In the genomic region with DNA sequence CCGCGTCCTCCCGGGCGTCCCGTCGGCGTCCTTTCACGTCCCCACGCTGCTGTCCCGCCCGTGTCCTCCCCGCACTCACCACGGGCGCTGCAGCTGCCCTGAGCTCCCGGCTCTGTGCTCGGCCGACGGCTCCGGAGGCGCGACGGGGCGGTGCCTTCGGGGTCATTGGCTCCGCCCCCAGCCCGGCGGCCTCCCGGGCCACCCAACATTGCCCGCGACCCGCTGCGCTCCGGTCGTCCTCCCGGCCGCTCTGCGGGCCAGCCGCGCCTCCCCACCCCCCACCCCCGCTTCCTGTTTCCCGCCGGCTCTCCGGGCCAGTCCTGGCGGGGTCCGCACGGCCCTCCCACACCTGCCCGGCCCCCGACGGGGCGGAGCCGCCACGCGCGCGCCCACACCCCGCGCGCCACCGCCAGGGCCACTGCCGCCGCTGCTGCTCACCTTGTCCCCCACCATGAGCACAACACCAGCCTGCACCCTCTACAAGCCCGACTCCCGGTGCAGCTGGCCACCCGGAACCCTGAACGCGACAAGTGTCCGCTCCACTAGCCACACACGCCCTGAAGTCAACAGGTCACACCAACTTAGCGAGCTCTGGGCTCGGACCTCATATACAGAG, we compare ENCODE assay signal across 9 mouse cellular contexts. TPM values are rescaled to one million over a fixed set of nuclear protein-coding genes. Genes with fewer than 3 reads are reported as not detected.
DNase-seq lines count a peak whose midpoint lies in the region; ATAC-seq and TF ChIP-seq lines count a peak whose summit lies in the region.
"Had no signal": no experiment of that assay in that cellular context is flagged by ENCODE, and none has a peak within 500 bp of the region (broad histone marks: within the 10 kb centered on the region; RNA-seq: fewer than 3 reads in every experiment).

A gene (minus strand): TSS at position 267 of the 616 bp plus-strand sequence.

- WGBS in embryonic facial prominence, embryonic 12.5 days: 1% methylated on average over 66 of the region's 70 CpGs
- WGBS in heart, embryonic 15.5 days: under 1% methylated on average over 69 of the region's 70 CpGs

- peaks cover 9% of the 10 kb centered on the region; the same call in 1 of the 2 replicates for H3K4me1 ChIP-seq in embryonic facial prominence, embryonic 12.5 days
- H3K4me1 ChIP-seq in heart, embryonic 15.5 days (replicated peaks): peaks cover 58% of the 10 kb centered on the region

- peak; percentile 62; the same call in 1 of the 2 replicates for ATAC-seq in embryonic facial prominence, embryonic 12.5 days (ENCODE audit: insufficient number of reproducible peaks, insufficient read depth, low FRiP score, low TSS enrichment)
- peak; percentile 69 for ATAC-seq in heart, embryonic 15.5 days (replicated peaks; ENCODE audit: insufficient number of reproducible peaks, insufficient read depth, low FRiP score, low read depth)

- peak within 1 kb of the TSS; percentile 58 for H3K4me3 ChIP-seq in layer of hippocampus, adult 2 months
- peak within 1 kb of the TSS; percentile 57 for H3K4me3 ChIP-seq in embryonic facial prominence, embryonic 12.5 days
- peak within 1 kb of the TSS; percentile 66 for H3K4me3 ChIP-seq in heart, embryonic 15.5 days

- no peak for TF ChIP-seq CTCF in layer of hippocampus, adult 2 months (conservative IDR thresholded peaks at IDR 0.05)

- H3K9ac ChIP-seq in embryonic facial prominence, embryonic 12.5 days: peak within 1 kb of the TSS; percentile 54
- H3K9ac ChIP-seq in heart, embryonic 15.5 days: peak within 1 kb of the TSS; percentile 69

- no peaks in the 10 kb centered on the region for H3K9me3 ChIP-seq in embryonic facial prominence, embryonic 12.5 days
- no peaks in the 10 kb centered on the region for H3K9me3 ChIP-seq in heart, embryonic 15.5 days (replicated peaks)

- H3K27ac ChIP-seq in layer of hippocampus, adult 2 months: peak within 1 kb of the TSS; percentile 54; the same call in 1 of the 2 replicates
- 0 out of 2 replicates have a peak within 1 kb of the TSS, but pooled peaks have one; percentile 25 for H3K27ac ChIP-seq in embryonic facial prominence, embryonic 12.5 days
- peak within 1 kb of the TSS; percentile 78 for H3K27ac ChIP-seq in heart, embryonic 15.5 days

- H3K4me2 ChIP-seq in embryonic facial prominence, embryonic 12.5 days (replicated peaks): peak within 1 kb of the TSS; percentile 92
- peak within 1 kb of the TSS; percentile 92 for H3K4me2 ChIP-seq in heart, embryonic 15.5 days

- H3K27me3 ChIP-seq in embryonic facial prominence, embryonic 12.5 days: peaks cover 47% of the 10 kb centered on the region
- H3K27me3 ChIP-seq in heart, embryonic 15.5 days: peaks cover 13% of the 10 kb centered on the region
- no peaks in the 10 kb centered on the region for H3K27me3 ChIP-seq in splenic B cell, adult 2 months (ENCODE audit: control insufficient read depth, insufficient read depth, low read length, poor library complexity, severe bottlenecking)

- DNase-seq in layer of hippocampus, adult 2 months (ENCODE audit: low spot score in 2 of 2): no peak
- DNase-seq in layer of hippocampus, postnatal 10 days (ENCODE audit: low spot score in 2 of 2): no peak
- peak; percentile 87 for DNase-seq in kidney, postnatal 10 days
- peak; percentile 69 for DNase-seq in lung, postnatal 36 days
- peak; percentile 57 for DNase-seq in splenic B cell, adult 2 months (ENCODE audit: low read depth, low spot score)
- no peak for DNase-seq in layer of hippocampus, adult 9-11 months

- H3K36me3 ChIP-seq in embryonic facial prominence, embryonic 12.5 days: no peaks in the 10 kb centered on the region
- H3K36me3 ChIP-seq in heart, embryonic 15.5 days: no peaks in the 10 kb centered on the region
- H3K36me3 ChIP-seq in splenic B cell, adult 2 months (ENCODE audit: control insufficient read depth, insufficient read depth, low read length, poor library complexity, severe bottlenecking): no peaks in the 10 kb centered on the region

RNA-seq across cellular contexts. Expression of the gene that starts here (rescaled TPM):
- 1 to 10 TPM; 5.4 to 5.5 TPM for total RNA-seq in layer of hippocampus, adult 2 months (2021)
- 1 to 10 TPM; 5.8 to 6.0 TPM for total RNA-seq in layer of hippocampus, postnatal 10 days (2021)
- polyA plus RNA-seq in embryonic facial prominence, embryonic 12.5 days (2016; fragmentation: Nextera tagmentation; extraction: Ambion mirVana): 3.6 TPM in 2 replicates
- 5.7 and 7.6 TPM in 2 replicates for polyA plus RNA-seq in heart, embryonic 15.5 days (2015; fragmentation: Nextera tagmentation; extraction: Ambion mirVana)
- total RNA-seq: MEL had no signal

Comparison
In these comparisons a context has a peak if more than half of its experiments do, and no peak if none do; other contexts are left out.
1. DNase-seq: peak in kidney, postnatal 10 days (single experiment), lung, postnatal 36 days (single experiment) and splenic B cell, adult 2 months (single experiment); none in layer of hippocampus, adult 2 months (0 of 2), layer of hippocampus, postnatal 10 days (0 of 2) and layer of hippocampus, adult 9-11 months (single experiment).
2. H3K27ac ChIP-seq: peak in every context shown above with its lines; median percentile 78 in heart, embryonic 15.5 days; 54 in layer of hippocampus, adult 2 months; 25 in embryonic facial prominence, embryonic 12.5 days.
3. Peak in every context shown above with its lines, with median percentiles within 50 percentile points of each other: H3K4me3 ChIP-seq.